Mouse (Mus musculus) midbrain, embryonic 16.5 days (tissue): Measurements from ENCODE around the gene Dnajb1. TPM values are rescaled to one million over a fixed set of nuclear protein-coding genes. Genes with fewer than 3 reads are reported as not detected.

Experiments used
- ATAC-seq: fragments of 200-750 bp; cut with Nextera tagmentation; 2 replicates; pipeline ENCODE4 v1.8.0; 2017; ENCODE audit warnings: moderate TSS enrichment
- H3K27ac ChIP-seq: fragments of 300-500 bp; sonication (generic); 2 replicates; pipeline ENCODE4 v1.5.1; 2014; ENCODE audit warnings: mild to moderate bottlenecking, low read length, mixed read lengths
- H3K27me3 ChIP-seq: fragments of 300-500 bp; sonication (generic); 2 replicates; pipeline ENCODE4 v1.6.1; 2014; ENCODE audit warnings: low read depth, low read length, mixed read lengths; ENCODE audit not compliant: control insufficient read depth, insufficient read depth
- H3K36me3 ChIP-seq: fragments of 300-500 bp; sonication (generic); 2 replicates; pipeline ENCODE4 v1.6.1; 2014; ENCODE audit warnings: mild to moderate bottlenecking, low read length, moderate library complexity, mixed read lengths; ENCODE audit not compliant: control insufficient read depth, insufficient read depth
- H3K4me1 ChIP-seq: fragments of 300-500 bp; sonication (generic); 2 replicates; pipeline ENCODE4 v1.6.1; 2014; ENCODE audit warnings: mild to moderate bottlenecking, low read length, mixed read lengths; ENCODE audit not compliant: control insufficient read depth, insufficient read depth
- H3K4me2 ChIP-seq: fragments of 300-500 bp; sonication (generic); 2 replicates; pipeline ENCODE4 v1.6.1; 2014; ENCODE audit warnings: mild to moderate bottlenecking, low read length, mixed read lengths
- H3K4me3 ChIP-seq: fragments of 300-500 bp; sonication (generic); 2 replicates; pipeline ENCODE4 v1.5.1; 2014; ENCODE audit warnings: low read depth, mild to moderate bottlenecking, low read length, moderate library complexity, mixed read lengths
- H3K9ac ChIP-seq: fragments of 300-500 bp; sonication (generic); 2 replicates; pipeline ENCODE4 v1.6.1; 2014; ENCODE audit warnings: low read depth, low read length, mixed read lengths
- H3K9me3 ChIP-seq: fragments of 300-500 bp; sonication (generic); replicated peaks from 2 replicates; pipeline ENCODE4 v1.6.1; 2014; ENCODE audit warnings: mild to moderate bottlenecking, low read length, mixed read lengths; ENCODE audit not compliant: control insufficient read depth, poor library complexity, severe bottlenecking
- WGBS: fragments of 180-500 bp; shearing (Covaris S2); extraction: QIAGEN DNeasy Blood & Tissue Kit; methylation state at CpG from one replicate; pipeline ENCODE4 v1.1.7; 2014; 5-methylcytosine and 5-hydroxymethylcytosine counted together
- polyA plus RNA-seq: library from polyadenylated mRNA; unstranded; fragments of >200 nt; fragmentation: Nextera tagmentation; extraction: Ambion mirVana; gene quantifications from 2 replicates; pipeline ENCODE4 v1.2.1, GENCODE M21; 2015

The Dnajb1 gene
- polyA plus RNA-seq, 1 experiment from 2014 or later = 60.2 TPM

- Histone ChIP-seq H3K36me3 (no peaks in the 10 kb centered on the region), H3K9ac (no peak overlapping the region), H3K27me3 (no peaks in the 10 kb centered on the region), H3K4me1 (peaks cover 16% of the 10 kb centered on the region), H3K27ac (no peak overlapping the region), H3K4me2 (no peak overlapping the region), H3K9me3 (no peaks in the 10 kb centered on the region), H3K4me3 (no peak overlapping the region)
- no peak for ATAC-seq
- WGBS = 17% methylated on average over 3 of the region's 3 CpGs
These were observed 11.6 kb upstream of the Dnajb1 start for GRCm38 (mm10) chr8:83596369-83596768.

- Histone ChIP-seq H3K27me3 (no peaks in the 10 kb centered on the region), H3K27ac (no peak overlapping the region), H3K9ac (no peak overlapping the region), H3K4me1 (no peaks in the 10 kb centered on the region; the same call in 1 of the 2 replicates), H3K4me3 (no peak overlapping the region), H3K36me3 (no peaks in the 10 kb centered on the region), H3K4me2 (no peak overlapping the region), H3K9me3 (no peaks in the 10 kb centered on the region)
- ATAC-seq = no peak
- WGBS = 8% methylated on average over 1 of the region's 1 CpGs
These were observed 9.8 kb upstream of the Dnajb1 start for GRCm38 (mm10) chr8:83598146-83598545.

- no peak overlapping the region for H3K9ac ChIP-seq
- H3K27ac ChIP-seq = no peak overlapping the region
- no peak overlapping the region for H3K4me2 ChIP-seq
- H3K4me1 ChIP-seq = no peaks in the 10 kb centered on the region
- H3K27me3 ChIP-seq = no peaks in the 10 kb centered on the region
- H3K9me3 ChIP-seq = no peaks in the 10 kb centered on the region
- no peaks in the 10 kb centered on the region for H3K36me3 ChIP-seq
- ATAC-seq = no peak
- H3K4me3 ChIP-seq = no peak overlapping the region
These were observed 8.2 kb upstream of the Dnajb1 start for GRCm38 (mm10) chr8:83599814-83600213.

- 85% methylated on average over 2 of the region's 2 CpGs for WGBS
These were observed 5.4 kb upstream of the Dnajb1 start for GRCm38 (mm10) chr8:83602650-83603029.

GRCm38 (mm10) chr8:83608398-83608829, 421 bp downstream of the Dnajb1 start:
- Histone ChIP-seq H3K4me2 (peak overlapping the region; percentile 77), H3K4me3 (peak overlapping the region; percentile 73), H3K9me3 (no peaks in the 10 kb centered on the region), H3K9ac (peak overlapping the region; percentile 82), H3K27ac (peak overlapping the region; percentile 96), H3K4me1 (peaks cover 20% of the 10 kb centered on the region), H3K27me3 (no peaks in the 10 kb centered on the region), H3K36me3 (0 out of 2 replicates have a peak, but pooled peaks cover 5% of the 10 kb centered on the region)
- WGBS = under 1% methylated on average over 51 of the region's 51 CpGs
- ATAC-seq = peak; percentile 80

More at GRCm38 (mm10) chr8:83602650-83603029, 5.4 kb upstream of the Dnajb1 start:
- ATAC-seq = no peak
- Histone ChIP-seq H3K27me3 (no peaks in the 10 kb centered on the region), H3K36me3 (no peaks in the 10 kb centered on the region), H3K9me3 (no peaks in the 10 kb centered on the region), H3K4me3 (no peak overlapping the region), H3K9ac (no peak overlapping the region), H3K4me2 (no peak overlapping the region), H3K4me1 (peaks cover 6% of the 10 kb centered on the region), H3K27ac (no peak overlapping the region)

DNA sequence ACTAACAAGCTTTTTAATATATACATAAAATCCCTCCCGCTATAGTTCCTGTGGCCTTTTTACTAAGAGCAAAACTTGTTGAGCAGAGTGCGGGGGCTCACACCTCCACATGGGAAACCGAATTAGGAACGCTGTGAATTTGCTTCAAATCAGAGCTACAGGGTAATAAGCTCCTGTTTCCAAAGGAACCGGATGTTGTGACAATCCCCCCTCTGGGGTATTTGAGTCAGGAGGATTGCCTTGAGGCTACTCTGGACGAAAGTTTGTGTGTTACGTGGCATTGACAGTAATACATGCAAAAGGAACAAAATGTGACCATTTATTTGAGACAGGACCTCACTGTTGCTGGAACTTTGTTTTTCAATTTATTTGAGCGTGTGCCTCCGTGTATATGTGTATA, 1.1 kb downstream of the Dnajb1 start:
- Histone ChIP-seq H3K9ac (peak overlapping the region; percentile 82), H3K4me3 (peak overlapping the region; percentile 73), H3K27ac (peak overlapping the region; percentile 96), H3K4me1 (peaks cover 20% of the 10 kb centered on the region), H3K4me2 (peak overlapping the region; percentile 77), H3K9me3 (no peaks in the 10 kb centered on the region), H3K36me3 (0 out of 2 replicates have a peak, but pooled peaks cover 5% of the 10 kb centered on the region), H3K27me3 (no peaks in the 10 kb centered on the region)
- WGBS = 32% methylated on average over 9 of the region's 9 CpGs
- ATAC-seq = no peak

GRCm38 (mm10) chr8:83609547-83610180, 1.7 kb downstream of the Dnajb1 start:
- no peak for ATAC-seq
- Histone ChIP-seq H3K36me3 (0 out of 2 replicates have a peak, but pooled peaks cover 5% of the 10 kb centered on the region), H3K4me3 (peak overlapping the region; percentile 73), H3K4me1 (peaks cover 20% of the 10 kb centered on the region), H3K9ac (no peak overlapping the region), H3K27ac (no peak overlapping the region), H3K9me3 (no peaks in the 10 kb centered on the region), H3K27me3 (no peaks in the 10 kb centered on the region), H3K4me2 (peak overlapping the region; percentile 77)
- WGBS = 92% methylated on average over 10 of the region's 10 CpGs

DNA sequence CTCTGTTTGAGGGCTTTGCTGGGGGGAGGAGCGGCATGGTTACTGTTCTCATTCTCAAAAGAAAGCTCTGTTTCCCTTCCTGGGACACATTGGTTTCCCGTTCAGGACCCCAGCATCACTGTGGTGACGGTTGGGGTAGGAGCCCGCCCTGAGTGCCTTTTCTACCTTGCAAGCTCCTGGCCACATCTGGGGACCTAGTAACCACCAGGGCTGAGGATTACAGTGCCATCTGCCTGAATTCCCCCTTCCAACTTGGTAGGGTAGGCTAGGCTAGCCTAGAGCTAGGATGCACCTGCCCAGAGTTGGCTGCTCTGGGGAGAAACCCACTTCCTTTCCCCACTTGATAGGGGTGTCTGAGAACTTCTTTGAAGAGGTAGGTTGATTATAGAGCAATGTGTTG, 3.9 kb downstream of the Dnajb1 start:
- H3K4me3 ChIP-seq = no peak overlapping the region
- H3K9ac ChIP-seq = no peak overlapping the region
- peaks cover 19% of the 10 kb centered on the region for H3K4me1 ChIP-seq
- H3K4me2 ChIP-seq = no peak overlapping the region
- no peak for ATAC-seq
- 0 out of 2 replicates have a peak, but pooled peaks cover 5% of the 10 kb centered on the region for H3K36me3 ChIP-seq
- no peaks in the 10 kb centered on the region for H3K9me3 ChIP-seq
- WGBS = 93% methylated on average over 4 of the region's 4 CpGs
- H3K27ac ChIP-seq = no peak overlapping the region
- no peaks in the 10 kb centered on the region for H3K27me3 ChIP-seq

GRCm38 (mm10) chr8:83613695-83614094, 5.7 kb downstream of the Dnajb1 start:
- Histone ChIP-seq H3K9me3 (no peaks in the 10 kb centered on the region), H3K4me2 (no peak overlapping the region), H3K27me3 (no peaks in the 10 kb centered on the region), H3K9ac (no peak overlapping the region), H3K27ac (no peak overlapping the region), H3K4me3 (no peak overlapping the region), H3K4me1 (peaks cover 14% of the 10 kb centered on the region), H3K36me3 (0 out of 2 replicates have a peak, but pooled peaks cover 5% of the 10 kb centered on the region)
- 97% methylated on average over 4 of the region's 4 CpGs for WGBS
- ATAC-seq = no peak
